Mouse (Mus musculus): ENCODE measurements around the gene Ap5z1.

DNA sequence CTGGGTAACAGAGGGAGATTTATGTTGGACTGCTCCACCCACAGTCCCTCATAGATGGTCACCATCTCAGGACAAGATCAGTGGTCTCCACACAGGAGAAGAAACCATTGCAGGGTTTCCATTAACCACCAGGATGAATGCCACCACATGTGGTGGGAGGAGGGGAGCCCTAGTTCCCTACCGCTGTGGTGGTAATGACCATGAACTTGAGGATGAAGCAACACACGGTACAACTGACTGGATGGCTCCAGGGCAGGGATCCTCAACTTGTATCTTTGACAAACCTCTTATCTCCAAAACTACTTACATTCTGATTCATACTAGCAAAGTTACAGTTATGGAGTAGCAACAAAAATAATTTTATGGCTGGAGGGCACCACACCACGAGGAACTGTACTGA is 29.6 kb downstream of the Ap5z1 start:
- no peak for TF ChIP-seq CTCF (IDR thresholded peaks at IDR 0.05; ENCODE audit: insufficient read depth, low read length)
- no peak for TF ChIP-seq POLR2A (IDR thresholded peaks at IDR 0.05; ENCODE audit: borderline replicate concordance, extremely low read depth, low read depth, low read length)

Data from lung, adult 2 months (tissue).